Mouse (Mus musculus): ENCODE data around the gene Lias. TPM values are rescaled to one million over a fixed set of nuclear protein-coding genes. Genes with fewer than 3 reads are reported as not detected.

Lias gene
- polyA plus RNA-seq, 1 experiment from 2014 or later, result 68.9 TPM

Other genes starting within 250 kb of the Lias start
- gene Wdr19, start 191.8 kb upstream of the Lias start, polyA plus RNA-seq (2016; fragmentation: Nextera tagmentation; extraction: Ambion mirVana), result 12.8 and 13.7 TPM in 2 replicates
- 103 and 110 TPM in 2 replicates for gene Rfc1, start 55.8 kb upstream of the Lias start, polyA plus RNA-seq (2016; fragmentation: Nextera tagmentation; extraction: Ambion mirVana)
- gene Klb, start 43.2 kb upstream of the Lias start, polyA plus RNA-seq (2016; fragmentation: Nextera tagmentation; extraction: Ambion mirVana), result 0.04 and 0.12 TPM in 2 replicates
- 993 and 1,007 TPM in 2 replicates for gene Rpl9, start 53 bp upstream of the Lias start, polyA plus RNA-seq (2016; fragmentation: Nextera tagmentation; extraction: Ambion mirVana)
- gene Ugdh, start 44.5 kb downstream of the Lias start, polyA plus RNA-seq (2016; fragmentation: Nextera tagmentation; extraction: Ambion mirVana), result 62.9 and 64.5 TPM in 2 replicates
- gene Gm43552, start 101.3 kb downstream of the Lias start, polyA plus RNA-seq (2016; fragmentation: Nextera tagmentation; extraction: Ambion mirVana), result not detected in 2 replicates
- 50.2 and 50.8 TPM in 2 replicates for gene Smim14, start 145.7 kb downstream of the Lias start, polyA plus RNA-seq (2016; fragmentation: Nextera tagmentation; extraction: Ambion mirVana)
- gene Ube2k, start 145.7 kb downstream of the Lias start, polyA plus RNA-seq (2016; fragmentation: Nextera tagmentation; extraction: Ambion mirVana), result 200 and 207 TPM in 2 replicates